Mouse (Mus musculus): ENCODE results near the gene Mdga1.
A peak's percentile ranks its signal among the peaks of the same experiment; 100 is the strongest.
"Not testable (repeated sequence)": the region's sequence is repeated elsewhere in the genome, so short reads cannot be mapped to it uniquely, and the experiment has no call there.

Mdga1 gene

DNA sequence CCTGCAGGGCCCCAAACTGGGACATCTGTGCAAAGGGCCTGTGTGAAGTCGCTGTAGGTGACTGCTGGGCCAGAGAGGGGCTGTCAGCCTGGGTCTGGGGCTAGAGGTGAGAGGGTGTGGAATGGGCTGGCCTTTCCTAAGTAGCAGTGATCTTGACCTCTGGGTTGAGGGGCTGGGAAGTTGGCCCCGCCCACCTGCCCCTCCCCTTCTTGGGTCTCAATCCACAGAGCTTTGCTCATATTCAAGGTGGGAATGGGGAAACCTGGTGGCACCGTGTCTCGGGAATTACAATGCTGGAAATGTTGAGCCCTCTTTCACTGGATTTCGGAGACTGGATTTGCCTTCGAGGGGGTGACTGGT lies 169.8 kb downstream of the Mdga1 start:
- no peak for DNase-seq (ENCODE audit: low spot score in 2 of 2)

GRCm38 (mm10) chr17:29799398-29800095 lies 170.3 kb downstream of the Mdga1 start:
- no peak for DNase-seq (ENCODE audit: low spot score in 2 of 2)

DNA sequence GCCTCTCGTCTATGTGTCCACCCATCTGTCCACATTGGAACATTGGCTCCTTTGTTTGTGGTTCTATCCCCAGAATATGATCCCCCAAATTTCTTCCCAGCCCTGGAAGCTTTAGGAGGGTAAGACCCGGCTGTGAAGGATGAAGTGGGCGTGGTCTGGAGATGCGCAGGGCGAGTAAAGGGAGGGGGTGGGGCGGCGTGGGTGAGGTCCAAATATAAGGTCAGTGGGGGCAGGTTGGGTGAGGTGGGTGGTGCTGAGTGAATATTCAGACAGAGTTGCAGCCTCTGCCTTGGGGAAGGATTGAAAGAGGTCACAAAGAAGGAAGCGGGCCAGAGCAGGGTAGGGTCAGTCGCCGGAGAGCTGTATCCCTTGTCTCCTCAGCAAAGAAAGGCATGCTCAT lies 171.7 kb downstream of the Mdga1 start:
- DNase-seq (ENCODE audit: low spot score in 2 of 2): no peak

GRCm38 (mm10) chr17:29796787-29797186 lies 173.1 kb downstream of the Mdga1 start:
- DNase-seq (ENCODE audit: low spot score in 2 of 2): no peak

DNA sequence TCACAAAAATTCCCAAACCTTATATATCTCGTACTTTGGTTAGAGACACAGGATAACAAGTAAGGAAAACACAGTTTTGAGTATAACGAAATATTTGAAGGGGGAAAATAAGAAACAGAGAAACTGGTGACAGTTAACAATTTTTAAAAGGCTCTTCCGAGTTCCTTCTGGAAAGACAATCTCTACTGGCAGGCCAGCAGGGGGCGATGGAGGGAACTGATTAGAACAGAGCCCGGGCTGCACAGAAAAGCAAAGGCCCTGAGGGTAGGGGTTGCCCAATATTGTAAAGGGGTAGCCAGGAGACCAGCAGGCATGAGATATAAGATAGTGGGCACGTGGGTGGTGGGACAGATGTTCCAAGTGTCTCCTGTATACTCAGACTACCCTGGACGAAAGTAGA lies 173.8 kb downstream of the Mdga1 start:
- DNase-seq (ENCODE audit: low spot score in 2 of 2): peak in 1 of 2 experiments; percentile 31

- DNase-seq (ENCODE audit: low spot score in 2 of 2): no peak
These were observed 174.7 kb downstream of the Mdga1 start for GRCm38 (mm10) chr17:29795050-29795770.

DNA sequence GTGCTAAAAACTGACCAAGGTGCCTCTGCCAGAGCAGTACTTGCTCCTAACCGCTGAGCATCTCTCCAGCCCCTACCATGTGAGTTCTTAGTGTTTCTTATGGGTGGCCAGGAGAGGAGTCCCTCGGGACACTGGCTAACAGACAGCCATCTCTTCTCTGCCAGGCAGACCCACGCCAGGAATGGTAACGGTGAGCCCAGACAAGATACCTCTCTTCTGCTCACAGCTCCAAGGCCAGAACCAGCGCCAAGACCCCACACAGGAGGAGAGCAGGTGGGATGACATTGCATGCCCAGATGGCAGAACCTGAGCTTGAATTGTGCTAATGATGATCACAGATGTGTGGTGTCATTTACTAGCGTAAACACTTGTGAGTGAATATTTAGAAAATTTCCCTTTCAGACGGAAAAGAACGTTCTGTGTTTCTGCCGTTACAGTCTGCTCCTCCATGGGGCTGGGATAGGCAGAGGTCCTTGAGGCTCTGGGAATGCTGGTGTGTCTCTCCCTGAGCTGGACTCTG lies 178.3 kb downstream of the Mdga1 start:
- DNase-seq (ENCODE audit: low spot score in 2 of 2): no peak

DNA sequence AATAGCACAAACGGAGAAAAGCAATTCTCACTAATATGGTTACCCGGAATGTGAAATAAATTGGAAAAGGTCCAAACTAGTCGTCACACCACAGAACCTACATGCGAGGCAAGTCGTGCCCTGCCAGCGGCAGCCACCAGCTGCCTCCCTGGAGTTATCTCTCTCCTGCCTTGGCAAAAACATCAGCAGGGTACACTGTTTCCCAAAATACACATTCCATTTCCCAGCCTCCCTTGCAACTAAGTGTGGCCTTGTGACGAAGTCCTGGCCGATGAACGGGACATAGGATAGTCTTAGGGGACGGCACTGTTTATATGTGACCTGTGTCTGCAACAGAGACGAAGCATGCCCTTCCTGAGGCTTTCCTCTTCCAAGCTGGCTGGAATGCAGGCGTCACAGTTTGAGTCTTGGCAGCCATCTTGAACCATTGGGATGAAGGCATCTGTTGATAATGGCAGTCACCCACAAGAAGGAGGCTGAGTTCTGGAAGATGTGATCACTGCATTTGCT lies 179.6 kb downstream of the Mdga1 start:
- DNase-seq (ENCODE audit: low spot score in 2 of 2): peak; percentile 43 to 57

GRCm38 (mm10) chr17:29789715-29790114 lies 180.2 kb downstream of the Mdga1 start:
- no peak for DNase-seq (ENCODE audit: low spot score in 2 of 2)

DNA sequence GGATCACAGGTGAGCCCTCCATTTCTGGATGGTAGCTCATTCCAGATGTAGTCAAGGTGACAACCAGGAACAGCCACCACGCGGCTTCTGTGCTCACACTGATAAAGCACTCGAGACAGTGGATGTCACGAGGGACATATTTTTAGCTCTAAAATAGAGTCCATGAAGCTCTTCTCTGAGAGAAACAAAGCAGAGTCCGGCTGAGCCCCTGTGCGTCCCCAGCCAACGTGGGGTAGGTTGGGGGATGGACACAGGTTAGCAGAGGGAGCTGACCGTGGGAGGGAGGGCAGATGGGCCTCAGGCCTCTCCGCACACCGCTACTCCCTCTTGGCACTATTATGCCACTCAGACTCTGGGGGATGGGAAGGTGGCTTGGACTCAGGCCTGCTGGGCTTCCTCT lies 181.3 kb downstream of the Mdga1 start:
- peak in 1 of 2 experiments; percentile 26 for DNase-seq (ENCODE audit: low spot score in 2 of 2)

GRCm38 (mm10) chr17:29784820-29785219 lies 185.1 kb downstream of the Mdga1 start:
- no peak for DNase-seq (ENCODE audit: low spot score in 2 of 2)

GRCm38 (mm10) chr17:29781472-29781871 lies 188.4 kb downstream of the Mdga1 start:
- not testable (repeated sequence) for DNase-seq (ENCODE audit: low spot score in 2 of 2)

GRCm38 (mm10) chr17:29778021-29778420 lies 191.9 kb downstream of the Mdga1 start:
- no peak for DNase-seq (ENCODE audit: low spot score in 2 of 2)
